Mouse (Mus musculus) lung, adult 2 months (tissue): Measurements from ENCODE around the gene Vsx2.

Source experiments
- CTCF ChIP-seq: fragments of 200-500 bp; IDR thresholded peaks from 2 replicates; pipeline ENCODE4 v1.5.1; 2011; ENCODE audit warnings: mild to moderate bottlenecking, low read length, control low read depth; ENCODE audit not compliant: insufficient read depth
- POLR2A ChIP-seq: fragments of 200-500 bp; IDR thresholded peaks from 2 replicates; pipeline ENCODE4 v1.6.1; 2011; ENCODE audit warnings: low read depth, mild to moderate bottlenecking, control low read depth, low read length, borderline replicate concordance; ENCODE audit errors: extremely low read depth

DNA sequence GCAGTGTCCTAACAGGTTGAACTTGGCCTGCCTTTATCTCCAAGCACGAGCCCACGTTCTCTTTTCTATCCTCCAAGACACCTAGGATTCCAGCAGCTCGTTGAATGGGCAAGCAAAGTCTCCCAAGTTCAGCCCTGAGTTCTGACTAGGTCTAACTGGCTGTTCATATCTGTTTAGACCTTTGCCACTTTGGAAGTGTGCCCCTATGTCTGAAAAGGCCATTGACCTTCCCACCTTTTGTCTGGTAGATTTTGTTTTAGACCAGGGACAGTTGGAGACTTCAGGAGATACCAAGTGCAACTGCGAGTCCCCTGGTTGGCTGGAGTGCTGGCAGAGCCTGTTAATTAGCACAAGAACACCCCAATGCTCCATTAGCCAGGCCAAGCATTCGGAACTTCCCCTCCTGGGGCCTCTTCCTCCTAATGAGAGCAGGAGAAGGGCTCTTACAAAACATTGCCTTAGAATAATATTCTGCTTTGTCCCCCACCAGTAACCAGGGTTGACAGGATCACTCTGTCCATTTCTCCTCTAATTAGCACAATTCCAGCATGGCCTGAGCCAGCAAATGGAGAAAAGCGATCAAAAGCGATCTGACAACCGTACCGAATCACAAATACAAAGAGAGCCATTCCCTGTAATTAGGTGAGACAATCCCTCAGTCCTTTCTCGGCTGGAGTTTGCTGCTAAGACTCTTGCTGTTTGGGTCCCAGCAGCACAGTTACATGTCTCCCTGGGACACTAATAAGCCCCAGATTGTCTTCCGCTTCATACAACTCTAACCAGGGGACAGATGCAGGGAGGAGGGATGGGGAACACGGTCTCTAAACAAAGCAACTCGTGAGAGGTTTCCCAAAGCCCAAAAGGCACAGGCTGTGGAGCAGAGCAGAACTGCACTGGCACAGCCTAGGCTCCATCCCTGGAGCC, 37.4 kb upstream of the Vsx2 start:
- TF ChIP-seq CTCF, result no peak
- no peak for TF ChIP-seq POLR2A
